Mouse (Mus musculus) retina, postnatal 7 days (tissue): ENCODE results near the gene Rapgef4.

Experiments used
- DNase-seq: peaks from one replicate; pipeline ENCODE4 v3.0.0-alpha.2; 2012; ENCODE audit warnings: low read depth, low spot score

Gene Rapgef4

DNA sequence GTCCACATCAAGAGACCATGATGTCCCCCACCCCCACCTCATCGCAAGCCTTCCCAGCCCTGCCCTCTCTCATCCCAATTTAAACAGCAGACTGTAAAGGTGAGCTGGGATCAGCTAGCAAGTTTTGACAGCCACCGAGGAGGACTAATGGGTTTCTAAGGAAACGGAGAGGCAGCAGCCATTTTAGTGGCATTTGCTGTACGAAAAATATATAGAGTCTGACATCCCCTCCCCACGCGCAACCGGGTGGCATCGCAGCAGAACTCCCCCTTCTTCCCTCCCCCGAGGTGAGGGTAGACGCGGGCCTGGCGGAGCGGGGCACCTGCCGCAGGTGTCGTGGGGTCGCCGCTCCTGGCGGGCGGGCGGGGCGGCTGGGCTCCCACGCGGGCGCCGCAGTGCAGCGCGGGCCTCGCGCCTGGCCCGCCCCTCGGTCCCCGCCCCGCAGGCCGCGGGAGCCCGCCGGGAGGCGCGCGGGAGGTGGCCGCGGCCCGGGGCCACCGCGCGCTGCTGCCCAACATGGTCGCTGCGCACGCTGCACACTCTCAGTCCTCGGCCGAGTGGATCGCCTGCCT is at the start of gene Rapgef4:
Gene Rapgef4 (plus strand): TSS at position 470 of the 572 bp plus-strand sequence.
- DNase-seq: no peak

DNA sequence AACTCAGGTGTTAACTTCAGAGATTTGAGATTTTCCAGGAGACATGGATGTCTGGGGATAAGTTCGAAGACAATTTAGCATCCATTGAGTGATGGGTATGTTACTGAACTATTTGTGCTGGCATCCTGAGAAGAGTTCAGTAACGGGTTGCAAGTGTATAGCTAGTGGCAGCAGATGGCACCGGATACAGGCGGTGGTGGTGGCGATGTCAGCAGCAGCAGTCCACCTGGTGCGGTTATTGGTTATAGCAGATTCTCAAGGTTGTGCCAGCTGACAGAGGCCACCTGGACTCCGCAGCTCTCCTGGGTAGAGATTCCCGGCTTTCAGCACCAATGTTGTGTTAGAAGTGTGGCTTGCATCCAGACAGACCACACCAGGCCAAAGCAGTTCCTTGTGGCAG is 47.0 kb upstream of the Rapgef4 start:
- no peak for DNase-seq

DNA sequence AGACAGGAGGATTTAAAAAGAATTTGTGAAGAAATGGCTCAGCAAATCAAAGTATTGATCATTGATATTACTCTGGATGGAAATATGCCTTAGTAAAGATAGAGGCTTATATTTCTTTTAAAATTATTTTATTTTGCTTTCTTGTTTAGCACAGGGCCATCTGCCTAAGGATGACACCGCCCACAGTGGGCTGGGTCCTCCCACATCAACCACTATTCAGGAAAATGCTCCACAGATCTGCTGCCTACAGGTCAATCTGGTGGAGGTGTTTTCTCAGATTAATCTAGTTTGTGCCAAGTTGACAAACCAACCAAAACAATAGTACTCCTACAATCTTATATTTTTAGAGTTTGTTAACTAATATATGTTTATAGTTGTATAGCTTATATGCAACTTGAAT is 44.3 kb upstream of the Rapgef4 start:
- DNase-seq: no peak

DNA sequence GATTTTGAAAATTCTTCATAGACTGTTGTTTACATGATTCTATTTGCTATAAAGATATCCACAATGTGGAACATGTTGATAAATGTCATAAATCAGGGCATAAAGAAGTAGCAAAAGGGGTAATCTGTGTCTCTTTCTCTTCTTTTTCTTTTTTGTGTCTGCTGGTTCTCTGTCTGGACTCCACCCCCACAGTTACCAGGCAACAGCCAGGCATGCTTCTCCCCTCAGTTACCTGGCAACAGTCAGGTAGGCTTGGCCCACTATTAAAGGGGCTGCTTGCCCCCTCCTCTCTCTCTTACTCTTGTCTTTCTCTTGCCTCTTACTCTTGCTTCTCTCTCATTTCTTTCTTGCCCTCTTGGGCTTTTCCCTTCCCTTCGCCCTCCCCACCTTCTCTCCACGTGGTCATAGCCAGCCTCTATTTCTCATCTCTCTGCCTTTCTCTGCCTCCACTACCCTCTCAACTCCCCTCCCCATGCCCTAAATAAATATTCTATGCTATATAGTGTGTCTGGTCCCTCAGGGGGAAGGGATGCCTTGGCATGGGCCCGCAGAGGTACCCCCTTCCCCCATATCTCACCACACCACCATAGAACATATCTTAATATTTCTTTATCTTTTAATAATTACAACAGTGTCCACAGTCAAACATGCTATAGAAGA is 43.3 kb upstream of the Rapgef4 start:
- DNase-seq: no peak

DNA sequence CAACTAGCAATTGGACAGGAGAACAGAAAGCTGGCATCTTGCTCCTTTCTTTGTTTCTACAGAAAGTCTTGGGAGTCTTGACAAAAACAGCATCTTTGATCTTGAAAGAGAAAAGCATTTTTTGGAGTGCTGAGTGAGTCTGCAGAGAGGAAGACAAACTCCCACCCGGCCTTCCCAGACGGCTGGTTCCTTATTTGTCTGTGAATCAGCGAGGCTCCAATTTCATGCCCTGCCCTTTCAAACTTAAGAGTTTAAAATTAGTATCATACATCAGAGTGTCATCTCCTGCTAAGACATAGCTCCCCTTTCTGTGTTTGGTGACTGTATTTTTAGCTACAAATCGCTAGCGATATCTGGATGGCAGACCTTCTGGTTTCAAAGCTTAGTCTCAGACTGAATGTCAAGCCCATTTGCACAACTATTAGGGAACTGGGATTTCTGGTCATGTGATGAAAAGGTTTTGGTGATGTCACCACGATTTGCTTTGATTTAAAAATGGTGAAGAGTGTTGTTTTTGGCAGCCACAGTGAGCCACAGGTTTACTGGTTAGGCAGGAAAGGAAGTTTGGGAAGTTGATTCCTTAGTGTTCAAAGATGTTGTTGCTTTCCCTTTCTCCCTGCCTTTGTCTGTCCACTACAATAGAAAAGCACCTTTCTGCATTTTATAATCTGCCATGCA is 42.2 kb upstream of the Rapgef4 start:
- DNase-seq: no peak

DNA sequence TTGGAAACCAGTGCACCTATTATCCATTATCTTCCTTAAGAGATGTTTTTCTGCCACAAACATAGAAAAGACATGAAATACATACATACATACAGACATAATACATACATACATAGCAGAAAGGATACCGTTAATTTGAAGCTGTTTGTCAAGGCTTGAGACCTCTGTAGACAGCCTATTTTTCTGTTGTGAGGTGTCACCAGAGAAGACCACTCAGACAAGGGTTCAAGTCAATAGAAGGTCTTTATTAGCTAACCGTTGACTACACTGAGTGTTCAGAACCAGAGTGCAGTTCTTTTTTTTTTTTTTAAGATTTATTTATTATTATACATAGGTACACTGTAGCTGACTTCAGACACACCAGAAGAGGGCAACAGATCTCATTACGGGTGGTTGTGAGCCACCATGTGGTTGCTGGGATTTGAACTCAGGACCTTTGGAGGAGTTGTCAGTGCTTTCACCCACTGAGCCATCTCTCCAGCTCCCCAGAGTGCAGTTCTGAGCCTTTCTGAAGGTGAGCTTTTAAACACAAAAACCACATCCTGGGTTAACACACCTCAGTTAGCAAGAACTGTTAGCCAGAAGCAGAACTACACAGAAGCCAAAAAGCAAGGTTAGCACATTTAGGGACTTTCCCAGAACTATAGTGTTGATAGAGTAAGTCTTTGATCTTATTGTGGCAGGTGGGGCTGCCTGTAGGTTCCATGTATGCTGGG is 39.9 kb upstream of the Rapgef4 start:
- DNase-seq: no peak

DNA sequence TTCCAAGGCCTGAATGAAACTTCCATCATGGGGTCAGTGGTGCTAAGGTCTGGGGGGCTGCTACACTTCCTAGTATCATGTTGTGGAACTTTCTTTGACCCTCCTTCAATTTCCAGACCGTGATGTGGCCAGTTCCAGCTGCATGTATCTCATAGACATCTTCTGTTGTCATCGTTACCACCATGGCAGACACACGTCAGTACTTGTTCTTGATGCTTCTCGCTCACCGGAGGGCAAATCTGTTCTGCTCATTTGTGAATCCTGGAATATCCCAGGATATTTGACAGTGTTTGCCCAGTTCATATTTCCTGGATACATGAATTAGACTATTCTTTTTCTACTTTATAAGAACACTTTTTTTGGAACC is 39.3 kb upstream of the Rapgef4 start:
- DNase-seq: no peak

DNA sequence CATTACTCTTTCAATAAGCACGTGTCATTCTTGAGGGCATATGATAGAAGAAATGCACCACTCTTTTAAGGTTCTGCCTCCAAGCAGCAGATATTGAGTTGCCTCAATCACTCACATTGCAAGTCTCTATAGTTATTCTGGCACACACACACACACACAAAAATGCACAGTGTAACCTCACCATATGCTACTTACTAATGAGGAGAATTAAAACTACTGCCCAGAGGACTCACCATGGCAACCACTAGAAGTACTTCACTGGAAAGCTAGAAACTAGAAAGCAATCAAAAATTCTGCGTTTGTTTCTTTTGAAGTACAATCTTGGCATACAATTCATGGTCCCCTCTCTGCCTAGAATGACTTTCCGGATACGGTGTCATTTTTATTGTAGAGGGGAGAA is 29.8 kb upstream of the Rapgef4 start:
- DNase-seq: no peak

DNA sequence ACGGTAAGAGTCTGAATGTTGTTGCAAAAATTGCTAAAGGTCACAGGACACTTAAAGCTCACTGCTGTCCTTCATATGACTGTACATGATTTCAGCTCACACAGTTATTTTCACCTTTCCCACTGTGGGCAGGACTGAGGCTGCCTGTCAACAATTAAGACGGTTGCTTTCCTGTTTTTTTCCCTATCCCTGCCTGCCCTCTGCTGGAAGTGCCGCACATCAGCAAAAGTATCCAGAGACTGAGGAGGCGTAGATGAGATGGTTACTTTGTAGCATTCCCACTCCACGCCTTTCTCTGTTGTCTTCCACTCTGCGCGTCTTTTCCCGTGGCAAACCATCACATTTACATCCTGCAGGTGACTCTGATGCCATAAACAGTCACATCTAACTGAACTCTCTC is 25.4 kb upstream of the Rapgef4 start:
- peak; percentile 40 for DNase-seq

DNA sequence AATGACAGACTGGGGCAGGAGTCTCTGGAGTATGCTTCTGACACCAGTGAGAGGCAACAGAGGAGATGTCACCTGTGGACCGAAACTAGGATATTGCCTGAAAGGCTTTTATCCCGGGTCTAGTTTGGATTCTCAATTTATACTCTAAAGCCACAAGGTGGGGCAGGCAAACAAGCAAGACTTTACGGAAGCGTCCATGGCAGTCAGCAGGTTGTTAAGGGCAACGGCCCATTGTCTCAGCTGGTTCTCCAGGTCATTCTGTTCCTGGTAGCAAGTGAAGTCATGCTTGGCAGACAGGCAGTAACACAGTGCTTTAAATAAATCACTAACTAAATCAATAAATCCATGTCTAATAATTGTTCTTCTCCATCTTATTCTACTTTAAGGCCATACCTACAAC is 24.6 kb upstream of the Rapgef4 start:
- DNase-seq: no peak

DNA sequence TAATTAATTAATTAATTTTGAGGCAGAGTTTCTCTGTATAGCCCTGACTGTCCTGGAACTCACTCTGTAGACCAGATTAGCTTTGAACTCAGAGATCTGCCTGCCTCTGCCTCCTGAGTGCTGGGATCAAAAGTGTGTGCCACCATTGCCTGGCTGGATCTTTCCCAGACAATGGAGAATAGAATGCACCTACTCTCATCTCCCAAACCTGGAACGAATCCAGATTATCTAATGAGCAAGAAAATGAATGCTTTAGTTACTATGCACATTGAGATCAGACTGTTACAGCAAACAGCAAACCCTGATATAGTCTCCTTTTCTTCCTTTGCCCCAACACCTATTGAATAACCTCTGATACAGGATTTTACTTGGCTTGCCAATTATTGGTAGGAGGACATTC is 23.1 kb upstream of the Rapgef4 start:
- DNase-seq: no peak

DNA sequence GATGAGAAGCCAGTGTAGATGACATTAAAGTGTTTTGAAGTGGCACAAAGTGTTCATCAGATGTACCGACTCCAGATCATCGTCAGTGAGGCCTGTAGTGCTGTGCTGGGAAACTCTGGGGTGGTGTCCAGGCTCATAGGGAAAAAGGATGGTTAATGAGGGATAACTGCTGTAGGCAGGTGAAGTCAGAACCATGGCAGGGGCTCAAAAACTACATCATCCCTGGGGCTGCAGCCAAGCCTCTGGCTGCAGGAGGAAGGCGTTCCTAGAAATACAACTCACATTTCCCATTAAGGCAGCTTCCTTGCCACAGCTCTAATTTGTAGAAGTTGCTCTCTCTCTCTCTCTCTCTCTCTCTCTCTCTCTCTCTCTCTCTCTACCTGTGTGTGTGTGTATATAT is 22.6 kb upstream of the Rapgef4 start:
- DNase-seq: no peak

DNA sequence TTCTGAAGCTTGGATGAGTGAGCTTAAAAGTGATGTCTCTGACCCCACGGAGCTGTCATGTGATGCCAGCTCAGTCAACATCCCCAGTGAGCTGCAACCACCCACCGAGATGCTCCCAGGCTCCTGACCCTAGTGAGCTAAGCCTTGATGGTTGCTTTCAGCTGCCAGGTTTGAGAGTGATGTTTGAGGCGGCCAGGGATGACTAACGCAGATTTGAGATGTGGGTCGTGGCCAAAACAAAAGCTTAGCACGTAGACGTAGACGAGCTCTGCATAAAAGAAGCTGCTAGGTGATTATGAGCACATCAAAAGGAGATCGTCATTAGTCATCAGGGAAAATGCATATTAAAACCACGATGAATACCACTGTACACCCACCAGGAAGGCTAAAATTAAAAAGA is 16.8 kb upstream of the Rapgef4 start:
- no peak for DNase-seq

DNA sequence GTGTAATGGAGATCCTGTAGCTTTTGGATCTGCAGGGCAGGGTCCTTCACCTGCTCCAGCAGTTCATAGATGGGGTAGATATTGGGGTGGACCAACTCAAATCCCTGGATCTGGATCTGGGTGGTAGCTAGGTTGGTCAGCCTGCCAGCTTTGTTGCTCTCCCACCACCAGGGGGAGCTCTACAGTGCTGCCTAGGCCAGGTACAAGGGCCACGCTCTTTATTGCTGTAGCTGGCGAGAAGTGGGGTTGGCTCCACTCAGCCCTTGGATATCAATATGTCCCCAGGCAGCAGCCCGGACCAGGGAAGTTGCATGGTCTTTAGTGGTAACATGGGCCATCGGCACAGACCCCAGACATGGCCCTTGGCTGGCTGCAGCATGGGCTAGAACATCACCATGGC is 15.6 kb upstream of the Rapgef4 start:
- DNase-seq: no peak

DNA sequence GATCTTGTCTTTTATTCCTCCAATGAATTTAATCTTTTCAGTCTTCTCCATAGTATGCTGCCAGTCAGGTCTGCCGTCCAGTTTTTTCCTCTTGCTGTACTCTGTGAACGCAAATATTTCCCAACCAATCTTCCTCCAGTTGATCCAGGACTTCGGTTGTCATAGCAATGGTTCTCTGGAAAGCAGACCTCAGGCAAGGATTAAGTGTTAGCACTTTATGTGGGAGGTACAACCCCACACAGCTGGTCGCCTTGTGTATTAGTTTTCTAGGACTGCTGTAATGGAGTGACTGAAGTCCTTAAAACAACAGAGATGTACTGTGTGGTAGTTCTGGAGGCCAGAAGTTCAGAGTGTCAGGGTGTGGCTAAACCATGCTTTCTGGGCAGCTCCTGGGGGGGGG is 14.3 kb upstream of the Rapgef4 start:
- no peak for DNase-seq

DNA sequence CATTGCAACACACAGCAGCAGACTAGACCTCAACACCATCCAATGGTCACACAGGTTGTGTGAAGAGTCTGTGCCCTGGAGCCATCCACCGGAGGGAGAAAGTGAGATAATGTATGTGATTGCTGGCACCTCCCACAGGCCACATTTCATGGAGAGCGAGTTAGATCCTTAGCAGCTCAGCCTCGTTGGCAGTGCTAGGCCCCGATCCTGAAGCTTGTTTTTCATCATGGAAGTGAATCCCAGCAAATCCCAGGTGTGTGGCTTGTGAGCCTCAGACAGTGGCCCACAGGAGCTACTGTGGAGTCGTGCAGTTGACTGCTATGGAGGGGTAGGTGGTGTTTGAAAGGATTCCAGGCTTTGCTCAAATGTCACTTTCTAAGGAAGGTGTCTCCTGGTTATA is 13.2 kb upstream of the Rapgef4 start:
- DNase-seq: no peak

DNA sequence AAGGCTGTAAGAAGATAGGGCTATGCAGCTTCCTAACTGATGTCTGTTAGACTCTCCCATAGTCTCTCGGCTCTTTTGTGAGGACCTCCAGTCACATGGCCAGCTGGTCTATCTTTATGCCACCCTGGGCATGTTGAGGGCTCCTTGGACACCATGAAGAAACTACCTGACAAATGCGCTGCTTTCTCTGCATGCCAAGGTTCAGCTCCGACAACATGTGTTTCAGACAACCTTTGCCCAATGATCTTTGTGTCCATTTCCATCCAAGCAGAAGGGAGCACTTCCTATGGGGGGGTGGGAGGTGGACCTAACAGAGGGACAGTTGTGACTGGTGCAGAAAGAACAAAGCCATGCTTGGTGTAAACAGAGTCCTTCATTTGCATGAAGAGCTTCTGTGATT is 7.4 kb upstream of the Rapgef4 start:
- DNase-seq: no peak

DNA sequence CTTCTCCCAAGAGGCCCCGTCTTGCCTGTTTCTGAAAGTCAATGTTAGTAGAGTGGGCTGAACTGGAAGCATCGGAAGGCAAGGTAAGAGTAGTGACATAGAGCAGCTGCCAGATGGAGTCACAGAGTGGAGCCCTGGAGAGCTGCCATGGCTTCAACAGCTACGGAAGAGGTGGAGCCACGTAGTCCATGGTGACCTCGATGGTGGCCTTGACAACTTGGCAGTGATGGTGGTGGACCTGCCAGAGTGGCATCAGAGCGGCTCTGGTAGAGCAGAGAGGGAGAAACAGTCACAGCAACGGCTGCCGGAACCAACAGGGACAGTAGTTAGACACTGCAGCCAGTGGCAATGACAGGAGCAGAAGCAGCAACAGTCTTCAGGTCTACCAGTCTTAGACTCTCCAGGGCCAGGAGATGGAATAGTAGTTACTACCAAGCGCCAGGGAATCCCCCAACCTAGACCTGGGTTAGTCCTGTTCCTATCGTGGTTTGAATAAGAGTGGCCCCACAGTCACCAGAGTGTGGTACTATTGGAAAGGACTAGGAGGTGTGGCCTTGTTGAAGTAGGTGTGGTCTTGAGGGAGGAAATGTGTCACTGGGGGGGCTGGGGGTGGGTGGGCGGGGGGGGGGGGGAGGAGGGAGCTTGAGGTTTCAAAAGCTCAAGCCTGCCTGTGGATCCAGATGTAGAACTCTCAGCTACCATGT is 6.7 kb upstream of the Rapgef4 start:
- no peak for DNase-seq

DNA sequence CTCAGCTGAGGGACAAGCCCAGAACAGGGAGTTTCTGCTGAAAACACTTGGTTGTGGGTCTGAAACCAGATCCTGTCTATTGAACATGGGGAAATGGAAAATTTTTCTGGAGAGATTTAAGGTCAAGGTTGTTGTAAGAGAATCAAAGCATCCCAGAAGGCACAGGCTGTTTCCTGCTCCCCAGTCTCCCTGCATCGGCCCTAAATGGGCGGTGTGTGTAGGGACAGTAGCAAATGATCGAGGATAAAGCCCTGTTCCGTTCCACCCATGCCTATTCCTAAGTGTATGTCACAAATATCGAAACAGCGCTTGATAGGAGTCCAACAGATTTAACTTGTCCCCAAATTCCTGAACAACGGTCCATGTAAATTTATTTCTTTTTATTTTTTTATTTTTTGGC is 1.1 kb upstream of the Rapgef4 start:
- DNase-seq: no peak

DNA sequence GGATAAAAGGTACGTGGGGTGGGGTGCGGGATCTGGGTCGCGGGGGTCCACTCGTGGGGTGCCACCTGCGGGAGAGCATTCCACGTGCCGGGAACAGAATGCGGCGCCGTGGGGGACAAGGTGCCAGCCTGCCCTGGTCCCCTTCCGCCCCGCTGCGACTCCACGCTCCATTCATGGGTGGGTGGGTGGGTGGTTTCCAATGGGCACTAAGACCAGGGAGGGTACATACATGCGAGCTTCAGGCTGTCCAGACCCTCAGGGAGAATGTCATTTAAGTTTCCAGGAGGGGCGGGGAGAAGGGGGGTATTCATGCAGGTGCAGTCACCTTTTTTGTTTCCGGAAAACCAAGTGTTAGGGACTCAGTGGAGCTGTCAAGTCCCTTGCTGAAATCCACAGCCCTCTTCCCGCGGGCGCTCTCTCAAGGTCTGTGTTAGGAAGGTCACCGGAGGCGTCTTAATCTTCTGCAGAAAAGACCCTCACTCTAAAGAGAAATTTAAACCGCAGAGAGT is 357 bp downstream of the Rapgef4 start:
- DNase-seq: no peak

DNA sequence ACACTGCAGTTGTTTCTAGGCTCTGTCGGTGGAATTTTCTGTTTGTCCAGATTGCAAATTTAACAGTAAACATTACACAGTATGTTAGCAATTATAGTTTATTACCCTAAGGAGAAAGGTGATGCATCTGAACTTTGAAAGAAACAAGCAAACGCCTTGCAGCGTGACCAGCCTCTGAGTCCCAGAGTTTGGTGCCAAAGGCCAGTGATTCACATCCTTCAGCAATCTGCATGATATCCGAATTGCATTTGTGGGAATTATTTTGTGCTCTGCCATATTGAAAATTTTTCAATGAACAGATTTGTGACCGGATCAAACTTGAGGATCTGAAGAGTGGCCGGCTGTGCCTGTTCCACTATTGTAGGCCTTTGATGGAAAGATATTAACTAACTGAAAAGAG is 856 bp downstream of the Rapgef4 start:
- no peak for DNase-seq
